In the genomic region with DNA sequence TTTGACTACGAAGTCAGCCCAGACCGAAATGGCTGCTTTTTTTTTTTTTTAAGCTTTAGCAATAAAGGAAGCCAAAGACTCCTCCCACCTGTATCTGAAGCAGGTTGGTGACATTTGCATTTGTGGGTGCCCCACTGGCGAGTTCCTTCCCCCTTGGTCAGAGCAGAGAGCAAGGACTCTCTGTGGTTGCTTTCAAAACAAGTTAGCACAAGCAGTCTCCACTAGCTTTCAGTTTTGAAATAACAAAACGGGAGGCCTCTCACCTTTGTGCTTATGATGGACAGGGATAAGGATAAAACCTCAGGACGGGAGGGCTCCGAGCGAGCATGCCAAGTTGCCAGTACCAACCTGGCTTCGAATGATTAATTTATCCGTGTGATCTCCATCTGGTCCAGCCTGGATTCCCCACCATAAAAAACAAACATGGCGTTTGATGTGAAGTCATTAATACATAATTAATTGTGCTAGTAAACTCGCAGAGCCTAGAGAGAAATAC, we compare ENCODE assay signal across 8 mouse cellular contexts. TPM values are rescaled to one million over a fixed set of nuclear protein-coding genes. Genes with fewer than 3 reads are reported as not detected.
A peak's percentile ranks its signal among the peaks of the same experiment; 100 is the strongest.
DNase-seq lines count a peak whose midpoint lies in the region; ATAC-seq lines count a peak whose summit lies in the region.

No protein-coding gene starts in this region.

- no peaks in the 10 kb centered on the region for H3K9me3 ChIP-seq in neural tube, embryonic 11.5 days (ENCODE audit: control insufficient read depth, low read length)
- H3K9me3 ChIP-seq in forebrain, embryonic 10.5 days, result no peaks in the 10 kb centered on the region
- no peaks in the 10 kb centered on the region for H3K9me3 ChIP-seq in kidney, embryonic 16.5 days (ENCODE audit: low read length)
- H3K9me3 ChIP-seq in midbrain, embryonic 11.5 days (ENCODE audit: control insufficient read depth, low read length), result no peaks in the 10 kb centered on the region

- H3K36me3 ChIP-seq in neural tube, embryonic 11.5 days (ENCODE audit: control insufficient read depth, insufficient read depth, low read length), result no peaks in the 10 kb centered on the region
- no peaks in the 10 kb centered on the region for H3K36me3 ChIP-seq in forebrain, embryonic 10.5 days (replicated peaks)
- no peaks in the 10 kb centered on the region for H3K36me3 ChIP-seq in kidney, embryonic 16.5 days (ENCODE audit: insufficient read depth, low read length)
- no peaks in the 10 kb centered on the region for H3K36me3 ChIP-seq in midbrain, embryonic 11.5 days (ENCODE audit: control insufficient read depth, insufficient read depth, low read length)

- H3K27me3 ChIP-seq in neural tube, embryonic 11.5 days (ENCODE audit: control insufficient read depth, insufficient read depth, low read length), result peaks cover 19% of the 10 kb centered on the region
- peaks cover 46% of the 10 kb centered on the region for H3K27me3 ChIP-seq in forebrain, embryonic 10.5 days (ENCODE audit: poor library complexity, severe bottlenecking)
- 0 out of 2 replicates have a peak, but pooled peaks cover 2% of the 10 kb centered on the region for H3K27me3 ChIP-seq in kidney, embryonic 16.5 days (ENCODE audit: insufficient read depth, low read length)
- H3K27me3 ChIP-seq in midbrain, embryonic 11.5 days (ENCODE audit: control insufficient read depth, insufficient read depth, low read length), result peaks cover 13% of the 10 kb centered on the region

- no peak for ATAC-seq in neural tube, embryonic 11.5 days (ENCODE audit: insufficient read depth, low FRiP score, low TSS enrichment)
- ATAC-seq in kidney, embryonic 16.5 days (ENCODE audit: low FRiP score, low TSS enrichment), result no peak
- no peak for ATAC-seq in midbrain, embryonic 11.5 days (ENCODE audit: low FRiP score)

- peak overlapping the region; percentile 88 for H3K4me2 ChIP-seq in neural tube, embryonic 11.5 days (ENCODE audit: low read depth)
- H3K4me2 ChIP-seq in kidney, embryonic 16.5 days (replicated peaks; ENCODE audit: low read depth, low read length), result peak overlapping the region; percentile 89
- peak overlapping the region; percentile 87 for H3K4me2 ChIP-seq in midbrain, embryonic 11.5 days

- H3K27ac ChIP-seq in neural tube, embryonic 11.5 days (ENCODE audit: low read depth, low read length), result no peak overlapping the region
- no peak overlapping the region for H3K27ac ChIP-seq in forebrain, embryonic 10.5 days
- H3K27ac ChIP-seq in kidney, embryonic 16.5 days (ENCODE audit: low read length), result peak overlapping the region; percentile 81
- no peak overlapping the region for H3K27ac ChIP-seq in midbrain, embryonic 11.5 days (ENCODE audit: low read depth, low read length)

- 0 out of 2 replicates have a peak, but pooled peaks cover 5% of the 10 kb centered on the region for H3K4me1 ChIP-seq in neural tube, embryonic 11.5 days (ENCODE audit: control insufficient read depth, insufficient read depth, low read length)
- peaks cover 42% of the 10 kb centered on the region for H3K4me1 ChIP-seq in forebrain, embryonic 10.5 days
- peaks cover 49% of the 10 kb centered on the region for H3K4me1 ChIP-seq in kidney, embryonic 16.5 days (ENCODE audit: insufficient read depth, low read length)
- peaks cover 7% of the 10 kb centered on the region for H3K4me1 ChIP-seq in midbrain, embryonic 11.5 days (ENCODE audit: control insufficient read depth, insufficient read depth, low read length)

- H3K4me3 ChIP-seq in neural tube, embryonic 11.5 days (ENCODE audit: low read depth, low read length), result peak overlapping the region; percentile 69
- peak overlapping the region; percentile 78 for H3K4me3 ChIP-seq in forebrain, embryonic 10.5 days
- peak overlapping the region; percentile 77 for H3K4me3 ChIP-seq in kidney, embryonic 16.5 days (ENCODE audit: low read length)
- no peak overlapping the region for H3K4me3 ChIP-seq in midbrain, embryonic 11.5 days (ENCODE audit: low read depth, low read length)

- H3K9ac ChIP-seq in neural tube, embryonic 11.5 days (ENCODE audit: low read length), result no peak overlapping the region
- peak overlapping the region; percentile 87 for H3K9ac ChIP-seq in kidney, embryonic 16.5 days (replicated peaks; ENCODE audit: low read length)
- no peak overlapping the region for H3K9ac ChIP-seq in midbrain, embryonic 11.5 days (ENCODE audit: low read length)

- 33% methylated on average over 11 of the region's 11 CpGs for WGBS in neural tube, embryonic 11.5 days
- 41% methylated on average over 11 of the region's 11 CpGs for WGBS in forebrain, embryonic 10.5 days
- WGBS in kidney, embryonic 16.5 days, result 16% methylated on average over 11 of the region's 11 CpGs
- WGBS in midbrain, embryonic 11.5 days, result 42% methylated on average over 11 of the region's 11 CpGs

- no peak for DNase-seq in neural tube, embryonic 11.5 days (ENCODE audit: low spot score)
- no peak for DNase-seq in neural tube, embryonic 10.5 days (ENCODE audit: extremely low spot score, low spot score)
- no peak for DNase-seq in forebrain, embryonic 10.5 days (ENCODE audit: extremely low spot score, low spot score)
- DNase-seq in midbrain, embryonic 11.5 days (ENCODE audit: low spot score, missing footprints), result no peak
- no peak for DNase-seq in embryo, embryonic 10 days (ENCODE audit: low spot score)
- no peak for DNase-seq in retina, embryonic 14.5 days (ENCODE audit: low spot score)
- no peak for DNase-seq in testis, postnatal 10 days (ENCODE audit: low spot score)

RNA-seq across cellular contexts. Expression of gene Hip1r, which starts 1.2 kb away (rescaled TPM):
- 4.4 and 5.3 TPM in 2 replicates for polyA plus RNA-seq in neural tube, embryonic 11.5 days (2014; fragmentation: Nextera tagmentation; extraction: Ambion mirVana)
- polyA plus RNA-seq in forebrain, embryonic 10.5 days (2016; fragmentation: Nextera tagmentation; extraction: Ambion mirVana), result 7.7 and 11.1 TPM in 2 replicates
- 23.1 and 25.6 TPM in 2 replicates for polyA plus RNA-seq in kidney, embryonic 16.5 days (2015; fragmentation: Nextera tagmentation; extraction: Ambion mirVana)
- 4.6 and 5.2 TPM in 2 replicates for polyA plus RNA-seq in midbrain, embryonic 11.5 days (2014; fragmentation: Nextera tagmentation; extraction: Ambion mirVana)

RNA-seq across cellular contexts. Expression of gene Ccdc62, which starts 44.2 kb away (rescaled TPM):
- polyA plus RNA-seq in neural tube, embryonic 11.5 days (2014; fragmentation: Nextera tagmentation; extraction: Ambion mirVana), result 3.8 and 5.0 TPM in 2 replicates
- polyA plus RNA-seq in forebrain, embryonic 10.5 days (2016; fragmentation: Nextera tagmentation; extraction: Ambion mirVana), result 5.0 and 7.0 TPM in 2 replicates
- polyA plus RNA-seq in kidney, embryonic 16.5 days (2015; fragmentation: Nextera tagmentation; extraction: Ambion mirVana), result 6.3 and 6.8 TPM in 2 replicates
- 4.6 and 5.4 TPM in 2 replicates for polyA plus RNA-seq in midbrain, embryonic 11.5 days (2014; fragmentation: Nextera tagmentation; extraction: Ambion mirVana)

RNA-seq across cellular contexts. Expression of gene Gm43518, which starts 47.4 kb away (rescaled TPM):
- 0.45 TPM in 1 of 2 replicates, not detected in the other for polyA plus RNA-seq in neural tube, embryonic 11.5 days (2014; fragmentation: Nextera tagmentation; extraction: Ambion mirVana)
- polyA plus RNA-seq in forebrain, embryonic 10.5 days (2016; fragmentation: Nextera tagmentation; extraction: Ambion mirVana), result 1.7 TPM in 2 replicates
- polyA plus RNA-seq in kidney, embryonic 16.5 days (2015; fragmentation: Nextera tagmentation; extraction: Ambion mirVana), result 3.3 and 4.0 TPM in 2 replicates
- 0.58 and 0.78 TPM in 2 replicates for polyA plus RNA-seq in midbrain, embryonic 11.5 days (2014; fragmentation: Nextera tagmentation; extraction: Ambion mirVana)

RNA-seq across cellular contexts. Expression of gene Vps37b, which starts 57.4 kb away (rescaled TPM):
- polyA plus RNA-seq in neural tube, embryonic 11.5 days (2014; fragmentation: Nextera tagmentation; extraction: Ambion mirVana), result 50.3 and 52.3 TPM in 2 replicates
- polyA plus RNA-seq in forebrain, embryonic 10.5 days (2016; fragmentation: Nextera tagmentation; extraction: Ambion mirVana), result 50.8 and 51.2 TPM in 2 replicates
- 40.8 and 41.8 TPM in 2 replicates for polyA plus RNA-seq in kidney, embryonic 16.5 days (2015; fragmentation: Nextera tagmentation; extraction: Ambion mirVana)
- 45.5 and 50.7 TPM in 2 replicates for polyA plus RNA-seq in midbrain, embryonic 11.5 days (2014; fragmentation: Nextera tagmentation; extraction: Ambion mirVana)
